Mouse (Mus musculus): ENCODE data around the gene Gm9913. TPM values are rescaled to one million over a fixed set of nuclear protein-coding genes. Genes with fewer than 3 reads are reported as not detected.

The Gm9913 gene
- polyA plus RNA-seq, 1 experiment, result not detected

DNA sequence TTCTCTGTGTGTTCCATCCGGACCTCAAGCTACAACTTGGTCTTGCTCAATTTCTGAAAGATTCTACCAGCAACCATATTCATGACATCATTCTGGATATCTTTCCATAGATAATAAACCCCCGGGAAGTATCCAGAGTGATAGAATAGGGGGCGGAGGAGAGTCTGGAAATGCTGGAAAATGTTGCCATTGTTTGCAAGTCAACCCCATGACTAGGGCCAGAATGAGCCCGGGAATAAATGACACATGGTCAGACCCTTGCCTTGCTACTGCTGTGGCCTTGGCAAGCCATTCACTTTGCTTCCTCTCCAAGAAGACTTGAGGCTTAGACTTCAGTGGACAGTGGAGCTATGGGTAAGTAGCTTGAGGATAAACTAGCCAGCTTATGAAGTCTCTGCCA is 7.0 kb downstream of the Gm9913 start:
- no peak overlapping the region for H3K9ac ChIP-seq (ENCODE audit: low read depth, poor library complexity, severe bottlenecking)
- H3K27me3 ChIP-seq (ENCODE audit: control insufficient read depth, insufficient read depth, low read length, poor library complexity, severe bottlenecking), result peaks cover 2% of the 10 kb centered on the region; the same call in 1 of the 2 replicates
- TF ChIP-seq EP300 (IDR thresholded peaks at IDR 0.05; ENCODE audit: insufficient read depth, low read depth, low read length) (no peak), CTCF (IDR thresholded peaks at IDR 0.05; ENCODE audit: low read depth, low read length) (no peak), POLR2A (IDR thresholded peaks at IDR 0.05; ENCODE audit: insufficient read depth, low read length) (no peak)
- H3K4me3 ChIP-seq (ENCODE audit: low read depth, low read length), result no peak overlapping the region
- H3K4me1 ChIP-seq (ENCODE audit: control insufficient read depth, insufficient read depth, low read length), result no peaks in the 10 kb centered on the region
- H3K36me3 ChIP-seq (ENCODE audit: control insufficient read depth, insufficient read depth, low read length, poor library complexity, severe bottlenecking), result no peaks in the 10 kb centered on the region
- H3K27ac ChIP-seq (ENCODE audit: insufficient read depth, low read length), result no peak overlapping the region
- H3K9me3 ChIP-seq (replicated peaks; ENCODE audit: control insufficient read depth, insufficient read depth, low read length, poor library complexity, severe bottlenecking), result no peaks in the 10 kb centered on the region

DNA sequence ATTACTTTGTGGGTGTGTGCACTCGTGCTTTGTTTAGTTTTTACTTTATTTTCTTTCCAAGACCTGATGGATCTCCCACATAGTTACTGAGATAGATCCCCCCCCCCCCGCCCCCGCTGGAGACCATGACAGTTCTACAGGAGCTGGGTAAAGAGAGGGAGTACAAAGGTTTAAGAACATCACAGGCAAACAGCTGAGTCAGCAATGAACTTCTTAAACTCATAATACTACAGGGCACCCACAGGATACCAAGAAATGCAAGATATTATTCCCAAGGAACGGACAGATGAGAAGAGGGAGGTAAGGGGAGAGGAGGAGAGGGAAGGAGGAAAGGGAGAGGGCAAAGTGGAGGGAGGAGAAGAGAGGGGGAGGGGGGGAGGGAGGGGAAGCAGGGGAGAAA is 7.7 kb downstream of the Gm9913 start:
- Histone ChIP-seq H3K36me3 (ENCODE audit: control insufficient read depth, insufficient read depth, low read length, poor library complexity, severe bottlenecking) (no peaks in the 10 kb centered on the region), H3K27me3 (ENCODE audit: control insufficient read depth, insufficient read depth, low read length, poor library complexity, severe bottlenecking) (peaks cover under 1% of the 10 kb centered on the region; the same call in 1 of the 2 replicates), H3K4me1 (ENCODE audit: control insufficient read depth, insufficient read depth, low read length) (no peaks in the 10 kb centered on the region), H3K9me3 (replicated peaks; ENCODE audit: control insufficient read depth, insufficient read depth, low read length, poor library complexity, severe bottlenecking) (no peaks in the 10 kb centered on the region), H3K9ac (ENCODE audit: low read depth, poor library complexity, severe bottlenecking) (no peak overlapping the region), H3K4me3 (ENCODE audit: low read depth, low read length) (no peak overlapping the region), H3K27ac (ENCODE audit: insufficient read depth, low read length) (no peak overlapping the region)
- TF ChIP-seq EP300 (IDR thresholded peaks at IDR 0.05; ENCODE audit: insufficient read depth, low read depth, low read length) (no peak), POLR2A (IDR thresholded peaks at IDR 0.05; ENCODE audit: insufficient read depth, low read length) (no peak), CTCF (IDR thresholded peaks at IDR 0.05; ENCODE audit: low read depth, low read length) (no peak)

DNA sequence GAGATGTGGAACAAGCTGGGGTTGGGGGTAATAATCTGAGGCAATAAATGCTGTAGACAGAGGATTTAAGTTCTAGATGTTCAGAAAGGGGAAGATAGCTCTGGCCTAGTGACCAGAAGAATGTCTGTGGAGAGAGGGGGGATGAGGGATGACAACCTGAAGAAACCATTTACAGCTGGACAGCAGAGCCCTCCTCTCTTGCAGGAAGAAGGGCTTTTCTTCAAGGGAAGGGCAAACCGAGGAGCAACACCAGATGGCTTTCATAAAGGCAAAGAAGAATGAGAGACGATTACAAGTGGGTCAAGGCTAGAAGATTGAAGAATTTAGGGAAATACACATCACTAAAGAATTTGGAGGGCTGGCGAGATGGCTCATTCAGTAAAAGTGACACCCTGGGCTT is 9.5 kb downstream of the Gm9913 start:
- TF ChIP-seq CTCF (IDR thresholded peaks at IDR 0.05; ENCODE audit: low read depth, low read length) (no peak), POLR2A (IDR thresholded peaks at IDR 0.05; ENCODE audit: insufficient read depth, low read length) (no peak), EP300 (IDR thresholded peaks at IDR 0.05; ENCODE audit: insufficient read depth, low read depth, low read length) (no peak)
- no peaks in the 10 kb centered on the region for H3K27me3 ChIP-seq (ENCODE audit: control insufficient read depth, insufficient read depth, low read length, poor library complexity, severe bottlenecking)

DNA sequence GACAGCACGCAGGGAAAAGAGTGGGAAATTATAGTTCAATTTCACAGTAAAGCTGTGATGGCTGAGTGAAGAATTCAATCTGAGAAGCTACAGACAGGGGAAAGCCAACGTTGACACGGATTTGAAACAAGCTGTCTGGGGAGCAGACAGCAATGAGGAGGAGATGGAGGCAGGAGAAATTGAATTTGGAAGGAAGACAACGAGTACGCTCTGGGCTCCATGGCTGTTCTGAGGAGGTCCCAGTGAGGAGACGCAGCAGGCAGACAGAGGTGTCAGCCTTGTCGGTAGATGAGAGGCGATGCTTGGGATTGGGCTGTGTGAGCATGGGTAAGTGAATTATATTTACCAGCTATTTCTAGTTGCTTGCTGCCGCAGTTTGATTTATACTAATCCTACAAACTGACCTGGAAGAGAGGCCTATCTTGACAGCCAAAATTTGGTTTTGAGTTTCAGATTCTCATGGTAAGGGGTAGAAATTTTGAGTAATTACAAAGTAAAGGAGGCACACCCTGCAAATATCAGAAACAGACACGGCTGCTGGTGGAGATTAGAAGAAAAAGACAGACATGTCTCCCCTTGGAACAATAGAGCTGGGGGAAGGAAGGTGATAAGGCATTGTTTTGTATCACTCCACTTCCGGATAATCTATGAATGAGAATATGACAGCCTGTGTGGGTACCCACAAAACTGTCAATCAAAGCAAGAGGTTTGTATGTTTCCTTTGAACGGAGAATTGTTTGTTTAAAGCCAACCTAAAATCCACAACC is 10.6 kb downstream of the Gm9913 start:
- no peak overlapping the region for H3K27ac ChIP-seq (ENCODE audit: insufficient read depth, low read length)
- TF ChIP-seq EP300 (IDR thresholded peaks at IDR 0.05; ENCODE audit: insufficient read depth, low read depth, low read length) (no peak), POLR2A (IDR thresholded peaks at IDR 0.05; ENCODE audit: insufficient read depth, low read length) (no peak), CTCF (IDR thresholded peaks at IDR 0.05; ENCODE audit: low read depth, low read length) (no peak)
- H3K9ac ChIP-seq (ENCODE audit: low read depth, poor library complexity, severe bottlenecking), result no peak overlapping the region
- no peaks in the 10 kb centered on the region for H3K9me3 ChIP-seq (replicated peaks; ENCODE audit: control insufficient read depth, insufficient read depth, low read length, poor library complexity, severe bottlenecking)
- no peak overlapping the region for H3K4me3 ChIP-seq (ENCODE audit: low read depth, low read length)
- no peaks in the 10 kb centered on the region for H3K4me1 ChIP-seq (ENCODE audit: control insufficient read depth, insufficient read depth, low read length)
- no peaks in the 10 kb centered on the region for H3K27me3 ChIP-seq (ENCODE audit: control insufficient read depth, insufficient read depth, low read length, poor library complexity, severe bottlenecking)
- H3K36me3 ChIP-seq (ENCODE audit: control insufficient read depth, insufficient read depth, low read length, poor library complexity, severe bottlenecking), result no peaks in the 10 kb centered on the region

More for the DNA sequence above, 9.5 kb downstream of the Gm9913 start:
- Histone ChIP-seq H3K9ac (ENCODE audit: low read depth, poor library complexity, severe bottlenecking) (no peak overlapping the region), H3K36me3 (ENCODE audit: control insufficient read depth, insufficient read depth, low read length, poor library complexity, severe bottlenecking) (no peaks in the 10 kb centered on the region), H3K9me3 (replicated peaks; ENCODE audit: control insufficient read depth, insufficient read depth, low read length, poor library complexity, severe bottlenecking) (no peaks in the 10 kb centered on the region), H3K4me1 (ENCODE audit: control insufficient read depth, insufficient read depth, low read length) (no peaks in the 10 kb centered on the region), H3K4me3 (ENCODE audit: low read depth, low read length) (no peak overlapping the region), H3K27ac (ENCODE audit: insufficient read depth, low read length) (no peak overlapping the region)

DNA sequence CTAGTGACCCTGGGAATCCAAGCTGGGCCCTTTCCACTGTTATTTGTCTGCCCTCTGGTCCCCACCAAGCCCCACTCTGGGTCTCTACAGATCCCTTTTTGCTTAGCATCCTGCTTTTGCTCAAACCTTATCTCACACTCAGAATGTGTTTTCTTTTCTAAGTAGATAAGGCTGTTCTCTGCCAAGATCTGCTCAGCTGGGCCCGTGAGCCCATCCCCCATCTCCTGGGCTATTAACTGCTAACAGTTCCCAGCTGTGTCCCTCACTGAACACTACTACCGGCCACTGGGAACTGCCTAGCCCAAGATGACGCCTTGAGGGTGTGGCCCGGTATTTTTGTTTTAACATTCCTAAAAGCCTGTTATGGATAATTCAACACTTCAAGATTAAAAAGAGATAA is 11.7 kb downstream of the Gm9913 start:
- Histone ChIP-seq H3K4me3 (ENCODE audit: low read depth, low read length) (no peak overlapping the region), H3K9ac (ENCODE audit: low read depth, poor library complexity, severe bottlenecking) (no peak overlapping the region), H3K27me3 (ENCODE audit: control insufficient read depth, insufficient read depth, low read length, poor library complexity, severe bottlenecking) (no peaks in the 10 kb centered on the region), H3K4me1 (ENCODE audit: control insufficient read depth, insufficient read depth, low read length) (no peaks in the 10 kb centered on the region), H3K36me3 (ENCODE audit: control insufficient read depth, insufficient read depth, low read length, poor library complexity, severe bottlenecking) (no peaks in the 10 kb centered on the region), H3K9me3 (replicated peaks; ENCODE audit: control insufficient read depth, insufficient read depth, low read length, poor library complexity, severe bottlenecking) (no peaks in the 10 kb centered on the region), H3K27ac (ENCODE audit: insufficient read depth, low read length) (no peak overlapping the region)
- TF ChIP-seq CTCF (IDR thresholded peaks at IDR 0.05; ENCODE audit: low read depth, low read length) (no peak), POLR2A (IDR thresholded peaks at IDR 0.05; ENCODE audit: insufficient read depth, low read length) (no peak), EP300 (IDR thresholded peaks at IDR 0.05; ENCODE audit: insufficient read depth, low read depth, low read length) (no peak)

DNA sequence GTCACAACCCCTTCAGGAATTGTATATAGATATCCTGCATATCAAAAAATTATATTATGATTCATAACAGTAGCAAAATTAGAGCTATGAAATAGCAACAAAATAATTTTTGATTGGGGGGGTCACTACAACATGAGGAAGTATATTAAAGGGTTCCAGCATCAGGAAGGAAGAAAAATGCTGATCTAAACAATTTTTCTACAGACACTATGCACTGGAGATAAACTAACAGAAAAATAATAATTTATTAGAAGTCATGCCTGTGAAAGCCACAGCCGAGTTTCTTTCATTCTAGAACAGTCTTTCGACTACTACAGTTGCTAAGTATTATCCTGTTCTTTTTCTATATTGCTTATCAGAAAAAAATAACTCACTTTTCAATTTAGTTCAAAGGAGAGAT is 20.6 kb downstream of the Gm9913 start:
- Histone ChIP-seq H3K36me3 (ENCODE audit: control insufficient read depth, insufficient read depth, low read length, poor library complexity, severe bottlenecking) (no peaks in the 10 kb centered on the region), H3K9ac (ENCODE audit: low read depth, poor library complexity, severe bottlenecking) (no peak overlapping the region), H3K27me3 (ENCODE audit: control insufficient read depth, insufficient read depth, low read length, poor library complexity, severe bottlenecking) (no peaks in the 10 kb centered on the region), H3K27ac (ENCODE audit: insufficient read depth, low read length) (no peak overlapping the region), H3K4me3 (ENCODE audit: low read depth, low read length) (no peak overlapping the region), H3K4me1 (ENCODE audit: control insufficient read depth, insufficient read depth, low read length) (no peaks in the 10 kb centered on the region), H3K9me3 (replicated peaks; ENCODE audit: control insufficient read depth, insufficient read depth, low read length, poor library complexity, severe bottlenecking) (no peaks in the 10 kb centered on the region)
- no peak for TF ChIP-seq CTCF (IDR thresholded peaks at IDR 0.05; ENCODE audit: low read depth, low read length)
- no peak for TF ChIP-seq POLR2A (IDR thresholded peaks at IDR 0.05; ENCODE audit: insufficient read depth, low read length)
- TF ChIP-seq EP300 (IDR thresholded peaks at IDR 0.05; ENCODE audit: insufficient read depth, low read depth, low read length), result no peak
